Mouse (Mus musculus) thymus, postnatal 4 days (tissue): ENCODE measurements around the gene Nasp.
"Not testable (repeated sequence)": the region's sequence is repeated elsewhere in the genome, so short reads cannot be mapped to it uniquely, and the experiment has no call there.

Experiments
- DNase-seq: peaks from one replicate; pipeline ENCODE4 v3.0.0; 2021

Gene Nasp

DNA sequence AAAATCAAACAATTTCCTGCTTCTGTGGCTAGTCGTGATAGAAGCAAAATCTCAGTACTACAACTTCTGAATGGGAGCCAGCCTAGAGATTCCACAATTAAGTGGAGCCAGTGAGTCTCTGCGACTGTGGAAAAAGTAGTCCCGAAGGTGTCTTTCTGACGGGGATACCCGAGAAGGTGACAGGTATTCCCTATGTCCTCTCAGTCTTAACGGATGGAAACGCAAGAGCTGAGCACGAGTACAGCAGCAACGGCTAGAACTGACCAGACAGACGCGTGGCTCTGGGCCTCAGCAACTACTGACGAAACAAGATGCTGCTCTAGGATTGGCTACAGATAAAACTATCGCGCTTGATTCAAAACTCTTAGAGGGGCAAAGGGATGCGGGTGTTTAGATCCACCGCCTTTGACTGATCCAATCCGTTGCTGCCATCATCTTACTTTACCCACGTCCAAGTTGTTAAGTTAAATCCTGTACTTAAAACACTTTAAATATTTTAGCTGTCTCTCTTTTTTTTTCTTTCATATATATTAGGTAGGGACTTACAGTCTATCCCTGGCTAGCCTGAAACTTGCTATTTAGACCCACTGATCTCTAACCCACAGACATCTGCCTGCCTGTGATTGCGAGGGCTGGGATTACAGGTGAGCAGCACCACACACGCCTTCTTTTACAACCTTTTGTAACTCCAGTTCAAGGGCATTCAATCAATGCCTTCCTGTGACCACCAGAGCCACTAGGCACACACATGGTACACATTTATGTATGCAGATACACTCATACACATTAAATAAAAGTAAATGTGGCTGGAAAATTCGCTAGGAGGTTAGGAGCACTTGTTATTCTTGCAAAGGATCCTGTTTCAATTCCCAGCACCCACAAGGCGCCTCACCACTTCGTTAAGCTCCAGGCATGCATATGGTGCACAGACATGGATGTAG is at the start of gene Nasp:
Nasp (minus strand) TSS at position 220 of the 941 bp plus-strand sequence.
- DNase-seq = peak; percentile 73

DNA sequence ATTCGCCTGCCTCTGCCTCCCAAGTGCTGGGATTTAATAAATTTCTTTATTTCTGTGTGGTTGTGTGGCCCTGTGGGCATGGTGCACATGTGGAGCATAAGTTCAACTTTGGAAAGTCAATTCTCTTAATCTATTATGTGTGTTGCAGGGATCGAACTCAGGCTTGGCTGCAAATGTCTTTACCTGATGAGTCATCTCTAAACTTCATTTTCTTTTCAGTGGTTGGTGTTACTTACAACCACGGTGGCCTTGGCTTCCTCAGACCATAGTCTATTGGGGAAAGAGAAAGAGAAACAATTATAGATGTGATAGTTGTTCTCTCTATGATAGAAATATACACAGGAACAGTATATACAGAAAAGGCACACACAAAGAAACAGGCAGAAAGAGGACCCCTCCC is 48.3 kb upstream of the Nasp start:
- no peak for DNase-seq

DNA sequence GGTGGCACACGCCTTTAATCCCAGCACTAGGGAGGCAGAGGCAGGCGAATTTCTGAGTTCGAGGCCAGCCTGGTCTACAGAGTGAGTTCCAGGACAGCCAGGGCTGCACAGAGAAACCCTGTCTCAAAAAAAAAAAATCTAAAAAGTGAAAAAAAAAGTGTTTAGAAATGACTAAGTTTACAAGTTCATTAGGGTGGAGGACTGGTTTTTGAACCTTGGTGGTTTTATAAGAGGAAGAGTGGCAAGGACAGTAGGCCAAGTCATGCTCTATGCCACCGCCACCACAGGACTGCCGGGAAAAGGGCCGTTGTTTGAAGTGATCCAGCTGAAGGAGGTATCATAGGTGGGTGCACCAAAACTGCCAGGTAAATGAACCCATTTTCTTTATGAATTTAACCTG is 47.0 kb upstream of the Nasp start:
- DNase-seq = not testable (repeated sequence)

DNA sequence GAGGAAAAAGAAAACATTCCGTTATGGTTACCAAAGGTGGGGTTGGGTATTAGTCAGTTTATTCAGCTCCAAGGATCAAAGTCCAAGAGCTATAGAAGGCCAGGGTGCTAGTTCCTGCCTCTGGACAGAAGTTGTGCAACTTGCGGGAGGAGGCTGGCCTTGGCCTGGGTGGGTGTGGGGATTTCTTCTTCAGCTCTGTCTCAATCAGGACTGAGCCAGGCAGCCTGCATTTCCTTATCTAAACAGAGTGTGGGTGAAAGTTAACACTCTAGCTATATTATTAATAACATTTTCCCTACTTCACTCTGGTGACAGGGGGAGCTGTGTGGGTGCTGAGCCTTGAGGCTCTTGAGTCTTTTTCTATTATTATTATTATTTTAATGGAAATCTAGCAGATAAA is 45.0 kb upstream of the Nasp start:
- DNase-seq = no peak

DNA sequence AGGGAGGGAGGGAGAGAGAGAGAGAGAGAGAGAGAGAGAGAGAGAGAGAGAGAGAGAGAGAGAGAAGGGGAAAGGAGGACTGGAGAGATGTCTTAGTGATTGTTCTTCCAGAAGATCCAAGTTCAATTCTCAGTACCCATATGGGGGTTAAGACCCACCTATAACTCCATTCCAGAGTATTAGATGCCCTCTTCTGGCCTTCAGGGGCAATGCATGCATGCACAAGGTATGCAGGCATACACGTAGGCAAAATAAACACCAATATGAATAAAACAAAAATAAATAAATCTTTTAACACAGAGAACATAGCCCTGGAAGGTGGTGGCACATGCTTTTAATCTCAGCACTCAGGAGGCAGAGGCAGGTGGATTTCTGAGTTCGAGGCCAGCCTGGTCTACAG is 41.5 kb upstream of the Nasp start:
- peak; percentile 60 for DNase-seq

DNA sequence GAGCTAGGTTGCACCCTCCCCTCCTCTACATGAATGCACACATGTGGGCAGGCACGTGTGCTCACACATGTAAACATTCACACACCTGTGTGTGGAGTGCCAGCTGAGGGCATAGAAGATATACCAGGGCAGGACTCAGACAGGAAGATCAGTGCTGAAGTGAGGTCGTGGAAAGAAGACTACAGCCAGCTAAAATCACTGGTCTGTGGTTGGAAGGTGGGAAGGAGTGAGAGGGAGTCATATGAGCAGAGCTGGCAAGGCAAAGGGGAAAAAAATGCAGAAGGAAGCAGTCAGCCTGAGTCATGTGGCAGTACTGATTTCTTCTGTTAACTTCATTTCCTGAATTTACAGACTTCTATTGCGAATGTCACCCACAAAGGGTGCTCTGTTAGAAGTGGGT is 40.4 kb upstream of the Nasp start:
- no peak for DNase-seq

DNA sequence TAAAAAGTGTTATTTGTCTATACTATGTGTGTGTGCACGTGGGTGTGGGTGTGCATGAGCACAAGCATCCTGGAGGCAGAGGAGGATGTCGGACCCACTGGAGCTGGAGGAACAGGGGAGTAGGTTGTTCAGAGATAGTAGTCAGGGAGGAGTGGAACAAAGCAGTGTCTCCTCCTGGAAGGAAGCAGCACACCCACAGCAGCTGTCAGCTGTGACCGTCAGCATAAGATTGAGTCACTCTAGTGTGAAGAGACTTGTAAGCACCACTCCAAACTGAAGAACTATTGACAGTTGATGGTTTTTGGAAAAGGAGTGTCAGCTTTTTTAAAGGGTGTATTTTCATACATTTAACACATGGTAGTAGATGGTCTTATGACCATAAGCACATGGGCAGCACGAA is 38.9 kb upstream of the Nasp start:
- no peak for DNase-seq

DNA sequence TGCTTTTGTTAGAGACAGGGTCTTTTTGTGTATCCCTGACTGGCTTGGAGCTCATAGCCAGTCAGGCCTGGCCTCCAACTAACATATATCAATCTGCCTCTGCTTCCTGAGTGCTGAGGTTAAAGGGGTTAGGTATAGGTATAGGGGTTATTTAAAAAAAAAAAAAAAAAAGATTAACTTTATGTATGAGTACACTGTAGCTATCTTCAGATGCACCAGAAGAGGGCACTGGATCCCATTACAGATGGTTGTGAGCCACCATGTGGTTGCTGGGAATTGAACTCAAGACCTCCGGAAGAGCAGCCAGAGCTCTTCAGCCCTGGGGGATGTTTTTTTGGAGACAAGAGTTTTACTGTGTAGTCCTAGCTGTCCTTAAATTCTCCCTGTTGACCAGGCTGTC is 34.3 kb upstream of the Nasp start:
- DNase-seq = no peak

DNA sequence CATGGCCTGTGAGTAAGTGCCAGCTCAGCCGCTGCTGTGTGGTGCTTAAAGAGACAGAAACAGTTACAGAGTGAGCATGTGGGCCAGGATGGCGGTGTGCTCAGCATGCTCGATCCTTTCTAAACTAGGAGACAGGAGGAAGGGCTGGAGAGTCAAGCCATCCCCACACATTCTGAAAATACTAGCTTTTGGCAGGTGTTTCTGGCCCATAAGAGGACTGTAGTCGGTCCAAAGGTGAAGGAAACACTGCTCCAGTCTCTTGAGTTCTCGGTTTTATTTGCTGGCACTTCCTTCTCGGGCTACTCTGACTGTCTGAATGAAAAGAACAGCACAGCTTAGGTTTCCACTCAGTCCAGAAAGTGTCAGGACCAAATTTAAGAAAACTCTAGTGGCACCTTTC is 33.1 kb upstream of the Nasp start:
- DNase-seq = no peak

DNA sequence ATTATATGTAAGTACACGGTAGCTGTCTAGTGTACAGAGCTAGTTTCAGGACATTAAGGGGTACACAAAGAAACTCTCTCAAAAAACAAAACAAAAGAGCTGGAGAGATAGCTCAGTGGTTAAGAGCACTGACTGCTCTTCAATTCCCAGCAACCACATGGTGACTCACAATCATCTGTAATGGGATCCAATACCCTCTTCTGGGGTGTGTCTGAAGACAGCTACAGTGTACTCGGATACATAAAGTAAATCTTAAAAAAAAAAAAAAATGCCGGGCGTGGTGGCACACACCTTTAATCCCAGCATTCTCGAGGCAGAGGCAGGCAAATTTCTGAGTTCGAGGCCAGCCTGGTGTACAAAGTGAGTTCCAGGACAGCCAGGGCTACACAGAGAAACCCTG is 32.2 kb upstream of the Nasp start:
- not testable (repeated sequence) for DNase-seq

DNA sequence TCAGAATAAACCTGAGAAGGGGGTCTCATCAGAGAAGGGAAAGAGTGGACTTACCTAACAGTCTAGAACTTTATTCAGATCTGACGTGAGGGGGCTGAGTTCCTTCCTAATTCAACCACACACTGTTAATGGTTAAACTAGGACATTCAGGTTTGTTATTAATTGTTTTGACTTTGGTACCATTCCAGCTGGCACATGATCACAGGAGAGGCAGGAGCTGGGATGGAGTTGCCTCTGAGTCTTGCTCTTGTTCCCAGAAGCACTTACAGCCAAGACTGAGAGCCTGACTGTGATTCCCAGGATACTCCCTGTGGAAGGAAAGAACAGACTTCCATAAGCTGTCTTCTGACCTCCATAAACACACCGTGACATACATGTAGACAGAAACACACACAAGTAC is 31.7 kb upstream of the Nasp start:
- DNase-seq = no peak

DNA sequence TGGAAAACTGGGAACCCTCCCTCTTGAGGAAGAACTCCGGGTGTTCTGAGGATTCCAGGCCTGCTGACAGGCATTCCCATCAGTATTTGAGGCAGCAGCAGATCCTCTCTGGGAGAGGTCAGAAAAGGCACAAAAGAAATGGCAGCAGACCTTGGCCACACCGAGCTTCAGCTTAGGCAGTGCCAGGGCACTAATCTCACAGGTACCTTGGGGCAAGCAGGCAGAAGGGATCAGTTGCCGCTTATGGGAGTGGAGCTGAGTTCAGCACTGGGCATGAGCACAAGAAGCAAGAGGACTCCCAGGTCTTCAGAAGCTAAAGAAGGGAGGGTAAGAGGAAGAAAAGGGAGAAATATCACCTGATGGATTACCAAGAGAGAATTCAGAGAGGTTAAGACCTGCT is 30.2 kb upstream of the Nasp start:
- no peak for DNase-seq

DNA sequence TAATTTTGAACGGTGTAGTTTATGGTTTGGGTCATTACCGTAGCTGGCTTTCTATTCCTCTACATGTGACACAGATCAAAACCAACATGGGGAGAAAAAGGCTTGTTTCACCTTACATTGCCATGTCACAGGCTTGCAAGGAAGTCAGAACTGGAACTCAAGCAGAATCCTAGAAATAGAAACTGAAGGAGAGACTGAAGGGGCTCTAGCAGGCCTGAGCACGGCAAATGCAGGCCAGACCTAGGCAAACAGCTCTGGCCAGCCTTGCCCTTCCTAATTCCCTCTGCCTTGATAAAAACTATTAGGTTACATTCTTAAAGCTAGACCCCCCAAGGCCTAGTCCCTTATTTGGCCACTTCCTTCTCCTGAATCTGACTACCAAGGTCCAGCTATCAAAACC is 27.9 kb upstream of the Nasp start:
- no peak for DNase-seq

DNA sequence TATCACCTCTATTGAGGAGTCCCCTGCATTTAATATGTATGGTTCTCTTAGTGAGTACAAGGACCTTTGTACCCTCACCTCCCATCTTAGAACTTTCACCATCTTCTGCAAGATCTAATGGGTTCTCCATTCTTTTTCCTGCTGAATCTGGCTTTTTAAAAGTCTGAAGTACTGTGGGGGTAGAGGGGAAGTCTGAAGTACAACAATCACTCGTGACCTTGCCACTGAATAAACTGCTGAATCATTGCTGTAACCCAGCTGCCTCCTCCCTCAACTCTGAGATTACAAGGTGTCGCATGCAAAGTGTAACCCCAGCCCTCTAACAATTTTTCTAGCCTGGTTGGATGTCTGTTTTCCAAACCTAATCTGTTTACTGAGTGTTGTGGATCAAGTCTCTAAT is 27.4 kb upstream of the Nasp start:
- no peak for DNase-seq

DNA sequence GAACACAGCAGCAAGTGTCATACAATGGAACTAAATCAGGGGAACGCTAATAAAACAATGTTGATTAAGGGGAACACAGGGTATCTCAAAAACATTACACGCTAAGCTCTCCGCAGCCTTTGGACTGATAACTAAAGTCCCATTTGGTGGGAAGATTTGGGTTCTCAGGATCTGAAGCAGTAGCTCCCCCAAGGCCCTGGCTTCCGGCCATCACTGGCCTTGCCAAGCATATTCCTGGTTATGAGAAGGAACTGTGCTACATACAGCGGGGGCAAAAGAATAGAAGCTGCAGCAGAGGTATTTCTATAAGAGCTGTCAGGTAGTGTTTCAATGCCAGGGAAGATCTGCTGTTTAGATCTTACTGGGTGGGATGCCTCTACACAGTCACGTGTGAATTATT is 25.5 kb upstream of the Nasp start:
- no peak for DNase-seq

DNA sequence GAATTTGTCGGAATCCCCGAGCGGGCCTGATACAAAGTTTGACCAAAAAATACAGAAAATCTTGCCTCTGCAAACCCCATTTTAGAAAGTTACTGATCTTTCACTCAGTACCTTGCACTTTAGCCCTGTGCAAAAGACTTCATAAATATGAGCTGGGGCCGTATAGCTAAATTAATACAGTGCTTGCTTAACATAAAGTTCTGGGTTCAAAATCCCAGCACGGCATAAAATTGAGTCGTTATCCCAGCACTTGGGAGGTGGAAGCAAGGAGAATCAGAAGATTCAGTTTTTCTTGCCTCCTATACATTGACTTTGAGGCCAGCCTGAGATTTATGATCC is 24.0 kb upstream of the Nasp start:
- no peak for DNase-seq

DNA sequence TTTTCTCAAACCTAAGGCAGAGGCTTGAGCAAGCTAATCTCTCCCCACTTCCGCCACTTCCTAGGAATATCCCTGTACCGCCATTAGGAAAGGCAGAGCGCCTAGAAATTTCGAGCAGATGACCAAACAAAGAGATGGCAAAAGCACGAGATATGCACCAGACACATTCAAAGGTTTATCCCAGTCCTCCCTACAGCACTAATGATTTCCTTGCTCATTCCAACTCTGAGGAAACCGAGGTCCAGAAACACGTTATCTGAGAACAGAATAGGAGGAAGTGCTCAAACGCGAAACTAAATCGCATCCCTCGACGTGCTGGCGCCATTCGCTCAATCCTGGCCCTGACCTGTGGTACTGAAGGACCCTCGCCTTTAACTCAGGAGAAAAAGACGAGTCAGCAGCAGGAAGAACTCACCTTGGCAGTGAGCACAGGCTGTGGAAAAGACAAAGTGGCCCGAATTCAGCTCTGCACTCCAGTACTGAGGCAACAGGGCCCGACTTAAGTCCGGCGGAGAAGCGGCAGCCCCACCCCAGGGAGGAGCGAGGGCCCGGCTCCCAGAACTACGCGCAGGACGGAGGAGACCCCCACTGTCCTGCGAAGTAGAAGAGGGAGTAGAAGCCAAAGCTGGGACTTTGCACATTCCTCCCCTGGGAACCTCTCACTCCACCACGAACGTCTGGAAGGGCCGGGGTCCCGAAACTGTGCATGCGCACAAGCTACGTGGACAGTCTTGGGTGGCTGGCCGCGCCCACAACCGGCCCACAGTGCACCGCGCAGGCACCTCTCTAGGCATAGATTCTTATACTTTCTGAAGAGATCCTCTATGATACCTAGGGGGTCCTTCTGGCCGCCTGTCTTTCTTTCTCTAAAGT is 23.4 kb upstream of the Nasp start, which contains the start of gene Akr1a1:
Akr1a1 (minus strand) TSS at position 757 of the 873 bp plus-strand sequence.
- DNase-seq = peak; percentile 90

DNA sequence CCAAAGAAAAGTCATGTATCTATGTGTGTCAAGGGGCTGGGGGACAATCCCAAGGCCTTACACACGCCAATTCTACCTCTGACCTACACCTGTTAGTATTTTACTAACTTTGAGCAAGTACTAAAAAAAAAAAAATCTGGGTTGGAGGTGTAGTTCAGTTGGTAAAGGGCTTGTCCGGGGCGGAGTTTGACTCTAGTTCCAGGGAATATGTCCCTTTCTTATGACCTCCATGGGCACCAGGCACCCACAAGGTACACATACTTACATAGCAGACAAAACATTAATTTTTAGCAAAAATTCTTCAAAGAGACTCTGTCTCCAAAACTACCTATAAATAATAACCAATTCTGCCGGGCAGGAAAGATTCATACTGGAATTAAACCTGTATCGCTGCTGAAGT is 22.6 kb upstream of the Nasp start:
- DNase-seq = no peak

DNA sequence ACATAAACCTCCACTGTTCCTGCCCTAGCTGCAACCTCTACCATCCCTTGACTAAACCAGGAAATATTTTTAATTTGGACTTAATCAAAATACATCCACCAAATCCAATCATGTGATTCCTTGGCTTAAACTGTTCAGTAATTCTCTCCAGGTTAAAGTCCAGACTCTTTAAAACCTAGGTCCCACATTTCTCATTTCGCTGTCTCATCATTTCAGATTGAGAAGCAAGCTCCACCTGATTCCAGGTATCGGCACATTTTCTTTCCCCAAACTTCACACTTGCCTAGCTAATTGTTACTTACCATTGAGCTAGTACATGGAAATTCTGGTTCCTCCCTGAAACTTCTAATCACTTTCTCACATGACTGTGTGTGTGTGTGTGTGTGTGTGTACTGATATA is 21.7 kb upstream of the Nasp start:
- DNase-seq = no peak

DNA sequence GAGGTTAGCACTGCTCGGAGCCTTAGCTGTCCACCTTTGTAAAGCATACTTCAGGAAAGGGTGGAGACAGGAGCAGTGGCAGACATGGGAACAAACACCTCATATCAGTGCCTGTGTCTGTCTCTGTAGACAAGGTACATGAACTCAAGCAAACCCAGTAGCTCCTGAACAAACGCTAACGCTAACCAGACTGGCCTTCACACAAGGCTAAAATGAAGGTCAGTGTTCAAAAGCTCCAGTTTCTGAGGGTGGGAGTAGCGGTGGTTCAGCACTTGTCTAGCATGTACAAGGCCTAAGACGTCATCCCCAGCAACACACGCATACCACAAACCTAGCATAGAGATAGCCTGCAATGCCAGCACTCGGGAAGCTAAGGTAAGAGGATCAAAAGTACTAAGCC is 17.9 kb upstream of the Nasp start:
- DNase-seq = no peak

DNA sequence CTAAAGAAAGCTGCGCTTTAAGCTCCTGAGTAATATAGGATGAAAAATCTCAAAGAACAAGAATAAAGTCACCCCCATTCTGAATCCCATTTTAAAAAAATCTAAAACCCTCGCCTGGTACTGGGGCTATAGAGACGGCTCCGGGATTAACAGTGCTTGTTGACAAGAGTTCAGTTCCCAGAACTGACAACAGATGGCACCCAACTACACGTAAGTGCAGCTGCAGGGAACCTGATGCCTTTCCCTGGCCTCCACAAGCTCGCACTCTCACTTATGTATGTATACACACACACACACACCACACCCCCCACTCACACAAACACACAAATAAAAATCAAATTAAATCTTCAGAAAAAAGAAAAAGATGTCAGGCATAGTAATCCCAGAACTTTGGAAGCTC is 16.6 kb upstream of the Nasp start:
- DNase-seq = peak; percentile 56

DNA sequence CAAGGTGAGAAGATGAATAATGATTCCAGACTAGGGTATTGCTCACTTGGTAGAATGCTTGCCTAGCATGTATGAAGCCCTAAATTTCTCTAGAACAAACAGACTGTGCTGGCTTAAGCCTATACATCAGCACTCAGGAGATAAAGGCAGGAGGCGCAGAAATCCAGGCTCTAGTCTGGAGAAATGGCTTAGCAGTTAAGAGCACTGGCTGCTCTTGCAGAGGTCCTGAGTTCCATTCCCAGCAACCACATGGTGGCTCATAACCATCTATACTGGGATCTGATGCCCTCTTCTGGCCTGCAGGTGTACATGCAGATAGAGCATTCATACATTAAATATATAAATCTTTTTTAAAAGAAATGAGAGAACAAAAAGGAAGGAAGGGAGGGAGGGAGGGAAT is 14.3 kb upstream of the Nasp start:
- DNase-seq = no peak

DNA sequence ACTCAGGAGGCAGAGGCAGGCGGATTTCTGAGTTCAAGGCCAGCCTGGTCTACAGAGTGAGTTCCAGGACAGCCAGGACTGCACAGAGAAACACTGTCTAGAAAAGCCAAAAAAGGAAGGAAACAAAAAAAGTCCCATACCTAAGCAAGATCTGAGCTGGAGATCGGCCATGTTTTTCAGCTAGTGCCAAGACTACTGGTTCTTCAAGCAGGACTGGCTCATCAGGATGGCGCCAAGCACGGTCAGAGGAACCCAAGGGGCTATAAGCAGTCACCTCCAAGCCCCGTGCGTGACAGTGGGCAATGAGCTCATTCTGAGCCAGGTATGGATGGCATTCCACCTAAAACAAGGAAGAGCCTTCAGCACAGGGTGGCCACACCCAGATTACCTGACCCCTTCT is 11.1 kb upstream of the Nasp start:
- DNase-seq = no peak

DNA sequence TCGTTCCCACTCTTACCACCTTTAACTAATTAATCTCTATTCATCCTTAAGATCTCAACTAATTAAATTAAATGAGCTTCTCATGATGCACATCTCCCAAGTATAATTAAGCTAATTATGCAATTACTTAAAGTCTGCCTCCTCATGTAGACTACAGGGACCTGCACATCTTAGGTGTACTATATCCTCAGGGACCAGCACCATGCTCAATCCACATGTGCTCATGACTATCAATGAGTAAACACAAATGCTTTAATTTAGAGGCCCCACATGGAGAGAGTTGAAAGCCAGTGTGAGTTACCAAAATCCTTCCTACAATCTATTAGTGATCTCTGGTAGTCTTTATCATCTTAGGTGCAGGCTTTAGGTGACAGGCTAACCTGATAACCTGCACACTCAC is 7.5 kb upstream of the Nasp start:
- no peak for DNase-seq
